Mouse (Mus musculus): ENCODE measurements around the gene Emb. TPM values are rescaled to one million over a fixed set of nuclear protein-coding genes. Genes with fewer than 3 reads are reported as not detected.
A peak's percentile ranks its signal among the peaks of the same experiment; 100 is the strongest.

Emb gene
- total and polyA plus RNA-seq, 2 experiments from 2014 or later, result 9.2 to 12.0 TPM

- Histone ChIP-seq H3K4me2 (ENCODE audit: low read depth, low read length, poor library complexity, severe bottlenecking) (no peak overlapping the region), H3K36me3 (ENCODE audit: insufficient read depth, low read length) (no peaks in the 10 kb centered on the region), H3K27me3 (ENCODE audit: insufficient read depth, low read length) (no peaks in the 10 kb centered on the region), H3K27ac (ENCODE audit: low read depth, low read length) (no peak overlapping the region), H3K9ac (replicated peaks; ENCODE audit: low read length, poor library complexity, severe bottlenecking) (no peak overlapping the region), H3K4me3 (ENCODE audit: low read depth, low read length) (no peak overlapping the region), H3K9me3 (ENCODE audit: low read length) (no peaks in the 10 kb centered on the region), H3K4me1 (ENCODE audit: insufficient read depth, low read length) (no peaks in the 10 kb centered on the region)
- 49% methylated on average over 22 of the region's 22 CpGs for whole genome bisulfite sequencing
- DNase-seq (ENCODE audit: low spot score) (peak; percentile 38), ATAC-seq (ENCODE audit: low FRiP score) (no peak)
- peak; percentile 73 for TF ChIP-seq CTCF (IDR thresholded peaks at IDR 0.05)
Observed at GRCm38 (mm10) chr13:117202755-117203471, 5.4 kb upstream of the Emb start.

DNA sequence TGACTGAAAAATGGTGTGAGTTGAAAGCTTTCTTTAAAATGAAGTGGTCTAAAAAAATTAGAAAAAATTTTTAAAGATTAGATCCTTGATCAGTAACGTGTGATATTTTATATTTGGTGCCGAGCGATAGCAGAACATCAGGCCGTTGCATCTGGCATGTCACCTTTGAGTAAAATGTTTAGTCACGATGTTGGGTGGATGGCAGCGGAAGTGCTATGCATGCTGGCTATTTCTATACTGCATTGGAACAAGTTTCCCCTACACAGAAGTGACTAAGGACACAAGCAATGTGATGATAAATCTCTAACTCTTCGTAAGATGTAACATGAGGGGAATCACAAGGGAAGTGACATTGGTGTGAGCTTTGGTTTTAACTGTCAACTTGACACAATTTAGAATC lies 3.7 kb upstream of the Emb start:
- Histone ChIP-seq H3K4me2 (ENCODE audit: low read depth, low read length, poor library complexity, severe bottlenecking) (no peak overlapping the region), H3K36me3 (ENCODE audit: insufficient read depth, low read length) (no peaks in the 10 kb centered on the region), H3K27ac (ENCODE audit: low read depth, low read length) (no peak overlapping the region), H3K4me1 (ENCODE audit: insufficient read depth, low read length) (no peaks in the 10 kb centered on the region), H3K27me3 (ENCODE audit: insufficient read depth, low read length) (no peaks in the 10 kb centered on the region), H3K9ac (replicated peaks; ENCODE audit: low read length, poor library complexity, severe bottlenecking) (no peak overlapping the region), H3K4me3 (ENCODE audit: low read depth, low read length) (no peak overlapping the region), H3K9me3 (ENCODE audit: low read length) (no peaks in the 10 kb centered on the region)
- 94% methylated on average over 7 of the region's 7 CpGs for WGBS
- no peak for ATAC-seq (ENCODE audit: low FRiP score)
- DNase-seq (ENCODE audit: low spot score), result no peak
- TF ChIP-seq CTCF (IDR thresholded peaks at IDR 0.05), result no peak

DNA sequence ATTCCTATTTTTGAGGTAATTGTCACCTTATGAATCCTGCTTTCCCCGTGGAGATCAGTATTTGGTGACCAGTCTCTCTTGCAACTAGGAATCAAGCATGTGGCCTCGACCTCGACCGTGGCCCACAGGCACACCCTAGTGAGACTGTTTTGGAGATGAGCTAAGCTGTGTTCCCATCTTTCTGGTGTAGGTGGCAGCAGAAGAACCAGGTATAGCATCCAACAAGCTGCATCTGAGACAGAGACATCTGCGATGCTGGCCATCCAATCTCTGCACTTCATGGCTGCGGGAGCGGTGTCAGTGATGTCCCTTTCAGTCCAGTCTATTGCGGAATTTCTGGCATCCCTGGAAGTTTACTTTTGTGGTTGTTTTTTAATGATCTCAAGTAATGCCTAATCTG lies 2.3 kb upstream of the Emb start:
- Histone ChIP-seq H3K27me3 (ENCODE audit: insufficient read depth, low read length) (no peaks in the 10 kb centered on the region), H3K27ac (ENCODE audit: low read depth, low read length) (no peak overlapping the region), H3K9me3 (ENCODE audit: low read length) (no peaks in the 10 kb centered on the region), H3K4me3 (ENCODE audit: low read depth, low read length) (no peak overlapping the region), H3K36me3 (ENCODE audit: insufficient read depth, low read length) (no peaks in the 10 kb centered on the region), H3K9ac (replicated peaks; ENCODE audit: low read length, poor library complexity, severe bottlenecking) (no peak overlapping the region), H3K4me2 (ENCODE audit: low read depth, low read length, poor library complexity, severe bottlenecking) (no peak overlapping the region), H3K4me1 (ENCODE audit: insufficient read depth, low read length) (no peaks in the 10 kb centered on the region)
- WGBS, result 95% methylated on average over 8 of the region's 8 CpGs
- no peak for TF ChIP-seq CTCF (IDR thresholded peaks at IDR 0.05)
- no peak for DNase-seq (ENCODE audit: low spot score)
- no peak for ATAC-seq (ENCODE audit: low FRiP score)

DNA sequence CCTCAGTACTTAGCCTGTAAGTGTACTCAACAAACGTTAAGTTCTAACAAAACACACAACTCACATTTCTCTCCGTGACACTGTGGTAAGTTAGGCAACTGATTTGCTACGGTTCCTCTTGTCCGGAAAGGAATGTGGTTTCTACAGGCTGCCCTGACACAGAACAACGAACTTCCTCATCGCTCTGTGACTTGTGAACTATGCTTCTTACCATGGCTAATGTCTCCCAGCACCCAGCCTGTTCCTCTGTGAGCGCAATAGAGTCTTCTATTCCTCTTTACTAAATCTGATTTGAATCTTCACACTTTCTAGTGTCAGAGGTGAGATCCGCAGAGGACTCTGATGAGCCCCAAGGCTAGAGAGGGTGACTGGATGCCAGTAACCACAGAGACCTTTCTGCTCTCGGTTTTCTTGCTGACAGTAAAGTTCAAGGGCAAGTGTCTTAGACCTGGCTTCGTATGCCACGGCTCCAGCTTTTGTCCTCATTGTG lies 3.1 kb downstream of the Emb start:
- Histone ChIP-seq H3K4me2 (ENCODE audit: low read depth, low read length, poor library complexity, severe bottlenecking) (no peak overlapping the region), H3K4me1 (ENCODE audit: insufficient read depth, low read length) (no peaks in the 10 kb centered on the region), H3K27ac (ENCODE audit: low read depth, low read length) (no peak overlapping the region), H3K27me3 (ENCODE audit: insufficient read depth, low read length) (no peaks in the 10 kb centered on the region), H3K36me3 (ENCODE audit: insufficient read depth, low read length) (no peaks in the 10 kb centered on the region), H3K4me3 (ENCODE audit: low read depth, low read length) (no peak overlapping the region), H3K9ac (replicated peaks; ENCODE audit: low read length, poor library complexity, severe bottlenecking) (no peak overlapping the region), H3K9me3 (ENCODE audit: low read length) (no peaks in the 10 kb centered on the region)
- 60% methylated on average over 11 of the region's 11 CpGs for WGBS
- no peak for TF ChIP-seq CTCF (IDR thresholded peaks at IDR 0.05)
- ATAC-seq (ENCODE audit: low FRiP score) (no peak), DNase-seq (ENCODE audit: low spot score) (no peak)

- no peak for TF ChIP-seq CTCF (IDR thresholded peaks at IDR 0.05)
- Histone ChIP-seq H3K4me3 (ENCODE audit: low read depth, low read length) (no peak overlapping the region), H3K9me3 (ENCODE audit: low read length) (no peaks in the 10 kb centered on the region), H3K4me1 (ENCODE audit: insufficient read depth, low read length) (peaks cover 5% of the 10 kb centered on the region; the same call in 1 of the 2 replicates), H3K9ac (replicated peaks; ENCODE audit: low read length, poor library complexity, severe bottlenecking) (no peak overlapping the region), H3K4me2 (ENCODE audit: low read depth, low read length, poor library complexity, severe bottlenecking) (no peak overlapping the region), H3K36me3 (ENCODE audit: insufficient read depth, low read length) (no peaks in the 10 kb centered on the region), H3K27ac (ENCODE audit: low read depth, low read length) (no peak overlapping the region), H3K27me3 (ENCODE audit: insufficient read depth, low read length) (no peaks in the 10 kb centered on the region)
- ATAC-seq (ENCODE audit: low FRiP score) (no peak), DNase-seq (ENCODE audit: low spot score) (no peak)
- 11% methylated on average over 10 of the region's 10 CpGs for WGBS
Observed at GRCm38 (mm10) chr13:117215481-117215880, 7.1 kb downstream of the Emb start.

GRCm38 (mm10) chr13:117216126-117216525 lies 7.8 kb downstream of the Emb start:
- TF ChIP-seq CTCF (IDR thresholded peaks at IDR 0.05), result no peak

More at GRCm38 (mm10) chr13:117216126-117216525, 7.8 kb downstream of the Emb start:
- H3K9ac ChIP-seq (replicated peaks; ENCODE audit: low read length, poor library complexity, severe bottlenecking), result no peak overlapping the region
- peaks cover 5% of the 10 kb centered on the region; the same call in 1 of the 2 replicates for H3K4me1 ChIP-seq (ENCODE audit: insufficient read depth, low read length)
- no peak overlapping the region for H3K4me3 ChIP-seq (ENCODE audit: low read depth, low read length)
- no peaks in the 10 kb centered on the region for H3K9me3 ChIP-seq (ENCODE audit: low read length)
- H3K36me3 ChIP-seq (ENCODE audit: insufficient read depth, low read length), result no peaks in the 10 kb centered on the region
- H3K27me3 ChIP-seq (ENCODE audit: insufficient read depth, low read length), result no peaks in the 10 kb centered on the region
- ATAC-seq (ENCODE audit: low FRiP score) (no peak), DNase-seq (ENCODE audit: low spot score) (peak; percentile 47)
- no peak overlapping the region for H3K4me2 ChIP-seq (ENCODE audit: low read depth, low read length, poor library complexity, severe bottlenecking)
- no peak overlapping the region for H3K27ac ChIP-seq (ENCODE audit: low read depth, low read length)
- 8% methylated on average over 10 of the region's 10 CpGs for WGBS

Measured in midbrain, postnatal 0 days (tissue).